Mouse (Mus musculus): ENCODE measurements around the gene Klf5. TPM values are rescaled to one million over a fixed set of nuclear protein-coding genes. Genes with fewer than 3 reads are reported as not detected.

Klf5 gene
- polyA plus RNA-seq, 1 experiment from 2014 or later, result 97.2 TPM

DNA sequence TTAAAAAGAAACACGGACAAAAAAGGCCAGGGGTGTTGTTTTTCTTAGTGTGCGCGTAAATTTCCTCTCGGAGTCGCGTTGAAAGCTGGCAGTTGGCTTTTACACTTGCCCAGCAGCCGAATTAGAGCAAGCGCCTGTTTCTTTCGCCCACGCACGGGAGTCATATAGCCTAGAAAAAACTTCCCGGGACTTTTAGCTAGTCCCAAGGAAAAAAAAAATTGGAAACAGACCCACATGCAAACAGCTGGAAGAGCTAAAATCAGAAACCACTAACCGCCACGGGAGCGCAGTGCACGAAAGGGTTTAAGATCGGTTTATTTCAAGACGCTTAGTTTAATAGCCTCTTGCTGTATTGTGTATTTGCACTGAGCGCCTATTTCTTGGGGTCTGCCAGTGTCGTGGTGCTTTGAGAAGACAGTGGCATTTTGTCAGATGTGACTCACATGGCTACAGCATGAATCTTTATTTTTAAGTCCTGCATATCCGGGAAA is 1.3 kb downstream of the Klf5 start:
- no peak for ATAC-seq (ENCODE audit: insufficient number of reproducible peaks, insufficient read depth, low FRiP score, low read depth)
- Histone ChIP-seq H3K36me3 (ENCODE audit: control insufficient read depth, insufficient read depth, low read length) (no peaks in the 10 kb centered on the region), H3K27ac (ENCODE audit: low read length) (peak overlapping the region; percentile 70), H3K4me2 (replicated peaks; ENCODE audit: low read depth, low read length) (peak overlapping the region; percentile 75), H3K9ac (replicated peaks; ENCODE audit: low read depth, low read length) (peak overlapping the region; percentile 79), H3K27me3 (ENCODE audit: control insufficient read depth, insufficient read depth, low read length) (no peaks in the 10 kb centered on the region), H3K9me3 (ENCODE audit: control insufficient read depth, low read depth, low read length) (no peaks in the 10 kb centered on the region), H3K4me1 (ENCODE audit: control insufficient read depth, insufficient read depth, low read length) (no peaks in the 10 kb centered on the region), H3K4me3 (ENCODE audit: low read depth, low read length) (peak overlapping the region; percentile 78)
- WGBS, result 3% methylated on average over 21 of the region's 21 CpGs

DNA sequence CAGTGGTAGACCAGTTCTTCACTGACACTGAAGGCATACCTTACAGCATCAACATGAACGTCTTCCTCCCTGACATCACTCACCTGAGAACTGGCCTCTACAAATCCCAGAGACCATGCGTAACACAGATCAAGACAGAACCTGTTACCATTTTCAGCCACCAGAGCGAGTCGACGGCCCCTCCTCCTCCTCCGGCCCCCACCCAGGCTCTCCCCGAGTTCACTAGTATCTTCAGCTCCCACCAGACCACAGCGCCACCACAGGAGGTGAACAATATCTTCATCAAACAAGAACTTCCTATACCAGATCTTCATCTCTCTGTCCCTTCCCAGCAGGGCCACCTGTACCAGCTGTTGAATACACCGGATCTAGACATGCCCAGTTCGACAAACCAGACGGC is 3.0 kb downstream of the Klf5 start:
- Histone ChIP-seq H3K27ac (ENCODE audit: low read length) (peak overlapping the region; percentile 48; the same call in 1 of the 2 replicates), H3K4me3 (ENCODE audit: low read depth, low read length) (peak overlapping the region; percentile 78), H3K9me3 (ENCODE audit: control insufficient read depth, low read depth, low read length) (no peaks in the 10 kb centered on the region), H3K4me1 (ENCODE audit: control insufficient read depth, insufficient read depth, low read length) (no peaks in the 10 kb centered on the region), H3K9ac (replicated peaks; ENCODE audit: low read depth, low read length) (no peak overlapping the region), H3K4me2 (replicated peaks; ENCODE audit: low read depth, low read length) (peak overlapping the region; percentile 34), H3K27me3 (ENCODE audit: control insufficient read depth, insufficient read depth, low read length) (no peaks in the 10 kb centered on the region), H3K36me3 (ENCODE audit: control insufficient read depth, insufficient read depth, low read length) (no peaks in the 10 kb centered on the region)
- 51% methylated on average over 11 of the region's 11 CpGs for WGBS
- ATAC-seq (ENCODE audit: insufficient number of reproducible peaks, insufficient read depth, low FRiP score, low read depth), result peak; percentile 17; the same call in 1 of the 2 replicates

DNA sequence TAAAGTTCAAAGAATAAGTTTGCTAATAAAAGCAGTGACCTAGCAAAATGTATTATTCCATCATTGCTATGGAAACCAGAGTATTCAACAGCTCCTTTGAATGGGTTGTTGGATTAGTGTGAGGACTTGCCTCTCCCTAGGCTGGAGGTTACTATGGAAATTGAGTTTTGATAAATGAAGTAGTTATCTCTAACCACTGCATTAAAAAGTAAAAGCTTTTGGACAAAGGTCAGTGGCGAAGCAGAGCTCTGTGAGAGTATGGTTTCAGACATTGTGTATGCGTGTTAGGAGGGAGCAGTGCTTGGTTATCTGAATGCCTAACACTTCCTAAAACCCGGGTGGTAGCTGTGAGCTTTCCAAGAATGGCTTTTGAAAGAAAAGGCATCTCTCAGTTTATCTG is 5.9 kb downstream of the Klf5 start:
- Histone ChIP-seq H3K9ac (replicated peaks; ENCODE audit: low read depth, low read length) (no peak overlapping the region), H3K4me3 (ENCODE audit: low read depth, low read length) (no peak overlapping the region; the same call in 1 of the 2 replicates), H3K27me3 (ENCODE audit: control insufficient read depth, insufficient read depth, low read length) (no peaks in the 10 kb centered on the region), H3K4me1 (ENCODE audit: control insufficient read depth, insufficient read depth, low read length) (no peaks in the 10 kb centered on the region), H3K4me2 (replicated peaks; ENCODE audit: low read depth, low read length) (0 out of 2 replicates have a peak overlapping the region, but pooled peaks have one; percentile 33), H3K27ac (ENCODE audit: low read length) (peak overlapping the region; percentile 80; the same call in 1 of the 2 replicates), H3K36me3 (ENCODE audit: control insufficient read depth, insufficient read depth, low read length) (no peaks in the 10 kb centered on the region; the same call in 1 of the 2 replicates), H3K9me3 (ENCODE audit: control insufficient read depth, low read depth, low read length) (no peaks in the 10 kb centered on the region)
- peak; percentile 56 for ATAC-seq (ENCODE audit: insufficient number of reproducible peaks, insufficient read depth, low FRiP score, low read depth)
- 50% methylated on average over 3 of the region's 3 CpGs for WGBS

DNA sequence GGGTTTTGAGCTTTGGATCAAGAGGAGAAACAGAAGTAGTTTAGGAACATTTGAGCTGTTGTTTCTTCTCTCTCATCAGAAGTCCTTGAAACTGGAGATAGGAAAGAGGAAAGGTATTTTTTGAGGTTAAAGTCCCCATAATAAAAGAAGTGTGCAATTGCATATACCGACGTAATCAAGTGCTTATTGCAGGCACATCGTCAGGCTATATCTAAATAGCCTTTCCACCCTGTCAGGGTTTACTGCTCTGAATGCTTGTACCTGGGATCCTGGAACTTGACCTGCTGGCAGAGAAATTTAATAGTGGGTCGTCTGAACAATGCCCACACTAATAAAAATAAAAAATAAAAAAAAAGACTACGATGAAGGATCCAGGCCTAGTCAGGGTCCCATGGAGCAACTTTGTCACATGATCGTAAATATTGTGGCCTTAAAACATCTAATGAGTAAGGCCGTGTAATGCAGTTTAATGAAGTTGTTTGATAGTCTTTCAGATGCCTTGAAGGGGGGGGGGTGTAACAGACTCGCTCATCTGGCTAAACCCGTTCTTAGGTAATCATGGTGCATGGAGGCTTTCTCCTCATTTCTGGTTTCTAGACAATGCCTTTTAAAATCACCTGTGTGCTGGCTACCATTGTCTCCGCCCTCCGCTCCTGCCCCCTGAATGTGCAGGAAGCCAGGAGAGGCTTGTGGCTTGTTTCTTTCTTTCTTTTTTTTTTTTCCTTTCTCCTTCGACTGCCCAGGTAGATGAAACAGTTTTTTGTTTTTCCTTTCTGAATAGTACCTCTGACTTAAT is 6.7 kb downstream of the Klf5 start:
- no peak for ATAC-seq (ENCODE audit: insufficient number of reproducible peaks, insufficient read depth, low FRiP score, low read depth)
- no peak overlapping the region for H3K9ac ChIP-seq (replicated peaks; ENCODE audit: low read depth, low read length)
- H3K4me1 ChIP-seq (ENCODE audit: control insufficient read depth, insufficient read depth, low read length), result no peaks in the 10 kb centered on the region
- peak overlapping the region; percentile 80; the same call in 1 of the 2 replicates for H3K27ac ChIP-seq (ENCODE audit: low read length)
- H3K4me3 ChIP-seq (ENCODE audit: low read depth, low read length), result no peak overlapping the region; the same call in 1 of the 2 replicates
- no peaks in the 10 kb centered on the region for H3K9me3 ChIP-seq (ENCODE audit: control insufficient read depth, low read depth, low read length)
- 67% methylated on average over 12 of the region's 12 CpGs for WGBS
- no peaks in the 10 kb centered on the region for H3K27me3 ChIP-seq (ENCODE audit: control insufficient read depth, insufficient read depth, low read length)
- H3K4me2 ChIP-seq (replicated peaks; ENCODE audit: low read depth, low read length), result 0 out of 2 replicates have a peak overlapping the region, but pooled peaks have one; percentile 15
- H3K36me3 ChIP-seq (ENCODE audit: control insufficient read depth, insufficient read depth, low read length), result no peaks in the 10 kb centered on the region; the same call in 1 of the 2 replicates

DNA sequence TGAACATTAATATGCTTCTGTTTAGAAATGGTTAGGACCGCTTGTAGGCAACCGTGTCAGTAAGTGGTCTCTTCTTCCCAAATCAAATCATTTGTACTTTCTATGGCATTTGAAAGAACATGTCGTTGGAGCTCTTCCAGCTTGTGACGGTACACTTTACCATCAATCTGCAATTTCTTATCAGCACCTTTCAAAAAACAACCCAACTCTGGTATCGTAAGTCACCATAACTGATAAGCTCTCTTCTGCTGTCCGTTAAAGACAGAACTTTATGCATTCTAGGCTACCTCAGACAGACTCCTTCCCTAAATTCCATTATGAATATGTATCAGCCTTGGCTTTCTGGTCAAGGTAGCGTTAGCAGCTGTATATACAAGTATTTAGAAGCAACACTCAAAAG is 7.9 kb downstream of the Klf5 start:
- WGBS, result 53% methylated on average over 7 of the region's 7 CpGs
- H3K4me2 ChIP-seq (replicated peaks; ENCODE audit: low read depth, low read length), result peak overlapping the region; percentile 26; the same call in 1 of the 2 replicates

DNA sequence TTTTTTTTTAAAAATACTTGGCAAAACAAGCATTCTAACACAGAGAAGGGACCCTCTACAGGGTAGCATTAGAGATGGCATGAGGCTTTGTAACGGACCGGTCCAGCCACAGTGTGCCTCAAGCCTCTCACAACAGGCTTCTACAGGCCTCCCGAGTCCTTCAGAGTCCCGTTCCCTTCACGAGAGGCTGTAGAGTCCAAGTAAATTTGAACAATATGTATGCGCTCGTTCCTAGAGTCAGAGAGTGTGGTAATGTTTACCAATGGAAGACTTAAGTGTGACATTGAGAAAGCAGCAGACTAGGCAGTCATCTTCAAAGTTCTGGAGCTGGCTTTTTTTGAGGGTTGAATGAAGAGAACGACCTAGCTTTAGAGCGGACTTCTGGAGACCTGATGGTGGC is 11.1 kb downstream of the Klf5 start:
- 86% methylated on average over 9 of the region's 9 CpGs for WGBS
- Histone ChIP-seq H3K4me1 (ENCODE audit: control insufficient read depth, insufficient read depth, low read length) (no peaks in the 10 kb centered on the region), H3K4me2 (replicated peaks; ENCODE audit: low read depth, low read length) (no peak overlapping the region), H3K9ac (replicated peaks; ENCODE audit: low read depth, low read length) (no peak overlapping the region), H3K27me3 (ENCODE audit: control insufficient read depth, insufficient read depth, low read length) (no peaks in the 10 kb centered on the region), H3K36me3 (ENCODE audit: control insufficient read depth, insufficient read depth, low read length) (peaks cover 2% of the 10 kb centered on the region; the same call in 1 of the 2 replicates), H3K4me3 (ENCODE audit: low read depth, low read length) (no peak overlapping the region), H3K9me3 (ENCODE audit: control insufficient read depth, low read depth, low read length) (no peaks in the 10 kb centered on the region), H3K27ac (ENCODE audit: low read length) (no peak overlapping the region)
- ATAC-seq (ENCODE audit: insufficient number of reproducible peaks, insufficient read depth, low FRiP score, low read depth), result no peak

More for the DNA sequence above, 7.9 kb downstream of the Klf5 start:
- Histone ChIP-seq H3K9ac (replicated peaks; ENCODE audit: low read depth, low read length) (no peak overlapping the region), H3K4me3 (ENCODE audit: low read depth, low read length) (no peak overlapping the region), H3K27ac (ENCODE audit: low read length) (no peak overlapping the region; the same call in 1 of the 2 replicates), H3K9me3 (ENCODE audit: control insufficient read depth, low read depth, low read length) (no peaks in the 10 kb centered on the region), H3K36me3 (ENCODE audit: control insufficient read depth, insufficient read depth, low read length) (no peaks in the 10 kb centered on the region; the same call in 1 of the 2 replicates), H3K4me1 (ENCODE audit: control insufficient read depth, insufficient read depth, low read length) (no peaks in the 10 kb centered on the region), H3K27me3 (ENCODE audit: control insufficient read depth, insufficient read depth, low read length) (no peaks in the 10 kb centered on the region)
- ATAC-seq (ENCODE audit: insufficient number of reproducible peaks, insufficient read depth, low FRiP score, low read depth), result no peak

DNA sequence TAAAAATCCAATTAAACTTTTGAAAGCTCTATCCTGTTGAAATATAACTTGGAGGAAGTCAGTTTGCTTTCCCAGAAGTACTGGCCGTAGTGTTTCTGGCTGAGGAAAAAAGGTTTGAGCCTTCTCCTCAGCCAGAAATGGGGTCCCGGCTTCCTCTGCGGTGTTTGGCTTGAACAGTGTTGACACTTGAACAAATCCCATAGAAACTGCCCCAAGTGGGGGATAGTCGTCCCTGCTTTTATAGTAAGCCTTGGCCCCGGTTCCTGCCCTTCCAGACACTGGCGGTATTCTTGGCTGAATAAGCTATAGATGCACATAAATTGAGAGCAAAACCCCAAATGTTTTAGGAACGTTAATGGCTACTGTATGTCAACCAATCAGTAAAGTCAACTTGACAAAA is 11.9 kb downstream of the Klf5 start:
- ATAC-seq (ENCODE audit: insufficient number of reproducible peaks, insufficient read depth, low FRiP score, low read depth), result no peak
- Histone ChIP-seq H3K9me3 (ENCODE audit: control insufficient read depth, low read depth, low read length) (no peaks in the 10 kb centered on the region), H3K36me3 (ENCODE audit: control insufficient read depth, insufficient read depth, low read length) (peaks cover 2% of the 10 kb centered on the region; the same call in 1 of the 2 replicates), H3K27me3 (ENCODE audit: control insufficient read depth, insufficient read depth, low read length) (no peaks in the 10 kb centered on the region), H3K27ac (ENCODE audit: low read length) (no peak overlapping the region), H3K4me2 (replicated peaks; ENCODE audit: low read depth, low read length) (no peak overlapping the region), H3K4me1 (ENCODE audit: control insufficient read depth, insufficient read depth, low read length) (no peaks in the 10 kb centered on the region), H3K9ac (replicated peaks; ENCODE audit: low read depth, low read length) (no peak overlapping the region), H3K4me3 (ENCODE audit: low read depth, low read length) (no peak overlapping the region)
- 76% methylated on average over 7 of the region's 7 CpGs for WGBS

DNA sequence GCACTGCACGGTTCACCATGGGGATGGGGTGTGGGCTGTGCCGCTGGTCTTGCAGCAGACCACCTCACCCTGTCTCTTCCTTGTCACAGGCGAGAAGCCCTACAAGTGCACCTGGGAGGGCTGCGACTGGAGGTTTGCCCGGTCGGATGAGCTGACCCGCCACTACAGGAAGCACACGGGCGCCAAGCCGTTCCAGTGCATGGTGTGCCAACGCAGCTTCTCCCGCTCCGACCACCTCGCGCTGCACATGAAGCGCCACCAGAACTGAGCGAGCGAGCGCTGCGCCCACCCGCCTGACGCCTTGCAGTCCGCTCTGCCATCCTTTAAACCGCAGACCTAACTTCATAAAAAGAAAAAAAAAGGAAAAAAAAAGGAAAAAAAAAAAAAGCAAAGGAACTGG is 14.6 kb downstream of the Klf5 start:
- H3K4me1 ChIP-seq (ENCODE audit: control insufficient read depth, insufficient read depth, low read length), result no peaks in the 10 kb centered on the region
- no peak overlapping the region for H3K4me2 ChIP-seq (replicated peaks; ENCODE audit: low read depth, low read length)
- no peak overlapping the region for H3K4me3 ChIP-seq (ENCODE audit: low read depth, low read length)
- no peak for ATAC-seq (ENCODE audit: insufficient number of reproducible peaks, insufficient read depth, low FRiP score, low read depth)
- H3K27ac ChIP-seq (ENCODE audit: low read length), result no peak overlapping the region
- H3K27me3 ChIP-seq (ENCODE audit: control insufficient read depth, insufficient read depth, low read length), result no peaks in the 10 kb centered on the region
- H3K9ac ChIP-seq (replicated peaks; ENCODE audit: low read depth, low read length), result no peak overlapping the region
- peaks cover 2% of the 10 kb centered on the region; the same call in 1 of the 2 replicates for H3K36me3 ChIP-seq (ENCODE audit: control insufficient read depth, insufficient read depth, low read length)
- no peaks in the 10 kb centered on the region for H3K9me3 ChIP-seq (ENCODE audit: control insufficient read depth, low read depth, low read length)
- WGBS, result 94% methylated on average over 24 of the region's 24 CpGs

Measured in stomach, embryonic 14.5 days (tissue).